Mouse (Mus musculus): Measurements from ENCODE around the gene 1700031F05Rik. TPM values are rescaled to one million over a fixed set of nuclear protein-coding genes. Genes with fewer than 3 reads are reported as not detected.
"Not testable (repeated sequence)": the region's sequence is repeated elsewhere in the genome, so short reads cannot be mapped to it uniquely, and the experiment has no call there.

Gene 1700031F05Rik
- not detected in 2 replicates for polyA plus RNA-seq (2015; fragmentation: Nextera tagmentation; extraction: Ambion mirVana)

- no peak for DNase-seq (ENCODE audit: low spot score)
These were observed at the start of gene 1700031F05Rik for GRCm38 (mm10) chrX:102867871-102868270. Gene 1700031F05Rik, minus strand, starts transcription at chrX:102867971.

GRCm38 (mm10) chrX:102914823-102915222 is 47.1 kb upstream of the 1700031F05Rik start:
- DNase-seq (ENCODE audit: low spot score): not testable (repeated sequence)

DNA sequence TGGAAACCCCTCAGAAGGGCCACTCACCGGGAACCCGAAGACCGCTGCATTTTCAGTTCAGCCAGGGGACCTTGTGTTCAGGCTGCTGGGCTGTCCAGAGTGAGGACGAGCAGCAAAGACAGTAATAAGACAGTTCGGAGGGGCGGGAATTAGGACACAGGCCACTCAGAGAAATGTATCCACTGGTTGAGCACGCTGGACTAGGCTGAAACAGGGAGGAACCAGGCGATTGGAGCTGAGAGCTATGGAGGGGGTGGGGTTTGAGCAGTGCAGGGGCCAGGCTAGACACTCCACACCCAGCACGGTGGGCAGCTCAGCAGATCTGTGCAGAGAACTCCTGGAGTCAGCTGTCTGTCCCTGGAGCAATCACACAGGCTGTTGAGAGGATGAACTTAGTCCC is 40.8 kb upstream of the 1700031F05Rik start, which contains the start of the genes Dmrtc1a and 1700011M02Rik:
Gene Dmrtc1a, minus strand, starts transcription at position 101 of the 400 bp plus-strand sequence.
Gene 1700011M02Rik, plus strand, starts transcription at position 319 of the 400 bp plus-strand sequence.
- not testable (repeated sequence) for DNase-seq (ENCODE audit: low spot score)

DNA sequence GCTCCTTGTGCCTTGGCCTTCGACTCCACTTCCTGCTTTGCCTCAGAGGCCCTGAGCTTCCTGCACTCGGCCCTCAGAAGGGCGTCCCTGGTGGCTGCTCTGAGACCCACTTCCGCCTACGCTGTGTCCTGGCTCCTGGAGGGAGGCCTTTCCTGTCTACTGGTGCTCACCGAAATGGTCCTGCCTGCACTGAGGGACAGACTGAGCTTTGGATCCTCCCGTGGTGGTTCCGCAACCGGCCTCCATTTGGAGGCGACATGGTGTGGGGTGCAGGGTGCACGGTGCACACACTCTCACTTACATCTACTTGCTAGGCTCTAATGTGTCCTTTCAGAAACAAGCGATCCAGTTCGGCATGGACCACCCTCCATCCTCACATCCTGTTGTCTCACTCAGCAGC is 13.3 kb downstream of the 1700031F05Rik start, which contains the start of gene Dmrtc1c2:
Gene Dmrtc1c2, minus strand, starts transcription at position 101 of the 400 bp plus-strand sequence.
- not testable (repeated sequence) for DNase-seq (ENCODE audit: low spot score)

DNA sequence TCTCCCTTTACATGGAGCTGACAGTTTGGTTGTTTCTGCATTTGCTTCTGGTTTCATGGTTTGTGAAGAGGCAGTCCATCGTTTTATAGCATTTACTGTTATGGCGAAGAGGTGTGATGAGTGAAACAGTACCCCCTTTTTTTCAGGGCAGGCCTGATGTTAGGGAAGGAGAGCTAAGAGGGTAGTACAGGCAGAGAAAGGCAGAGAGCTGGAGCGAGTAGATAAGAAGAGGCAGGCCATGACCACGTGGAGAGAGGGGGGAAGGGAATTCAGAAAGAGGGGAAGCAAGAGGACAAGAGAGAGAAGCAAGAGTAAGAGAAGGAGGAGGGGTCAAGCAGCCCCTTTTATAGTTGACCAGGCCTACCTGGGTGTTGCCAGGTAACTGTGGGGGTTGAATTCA is 55.5 kb downstream of the 1700031F05Rik start:
- no peak for DNase-seq (ENCODE audit: low spot score)

Other genes starting within 250 kb of the 1700031F05Rik start
- gene Phka1, start 223.7 kb downstream of the 1700031F05Rik start, polyA plus RNA-seq (2015; fragmentation: Nextera tagmentation; extraction: Ambion mirVana): 0.70 and 0.78 TPM in 2 replicates
- gene Gm3880, start 181.0 kb downstream of the 1700031F05Rik start, polyA plus RNA-seq (2015; fragmentation: Nextera tagmentation; extraction: Ambion mirVana): not detected in 2 replicates
- not detected in 2 replicates for gene Gm9112, start 160.3 kb downstream of the 1700031F05Rik start, polyA plus RNA-seq (2015; fragmentation: Nextera tagmentation; extraction: Ambion mirVana)
- 0.10 TPM in 1 of 2 replicates, not detected in the other for gene Dmrtc1b, start 160.1 kb downstream of the 1700031F05Rik start, polyA plus RNA-seq (2015; fragmentation: Nextera tagmentation; extraction: Ambion mirVana)
- gene Dmrtc1c1, start 65.0 kb downstream of the 1700031F05Rik start, polyA plus RNA-seq (2015; fragmentation: Nextera tagmentation; extraction: Ambion mirVana): not detected in 2 replicates
- gene Dmrtc1c2, start 13.4 kb downstream of the 1700031F05Rik start, polyA plus RNA-seq (2015; fragmentation: Nextera tagmentation; extraction: Ambion mirVana): not detected in 2 replicates
- 0.78 and 1.2 TPM in 2 replicates for gene Dmrtc1a, start 40.7 kb upstream of the 1700031F05Rik start, polyA plus RNA-seq (2015; fragmentation: Nextera tagmentation; extraction: Ambion mirVana)
- not detected in 2 replicates for gene 1700011M02Rik, start 40.9 kb upstream of the 1700031F05Rik start, polyA plus RNA-seq (2015; fragmentation: Nextera tagmentation; extraction: Ambion mirVana)
- gene 1700018G05Rik, start 60.4 kb upstream of the 1700031F05Rik start, polyA plus RNA-seq (2015; fragmentation: Nextera tagmentation; extraction: Ambion mirVana): not detected in 2 replicates

Data from thymus, postnatal 0 days (tissue).